Mouse (Mus musculus) liver, adult 2 months (tissue): ENCODE data around the gene Prim2.

Experiments
- CTCF ChIP-seq: fragments of 200-500 bp; IDR thresholded peaks from 2 replicates; pipeline ENCODE4 v1.5.1; 2011; ENCODE audit warnings: low read depth, low read length, control low read depth
- POLR2A ChIP-seq: fragments of 200-500 bp; IDR thresholded peaks from 2 replicates; pipeline ENCODE4 v1.6.1; 2011; ENCODE audit warnings: low read length, control low read depth; ENCODE audit not compliant: insufficient read depth; ENCODE audit errors: extremely low read depth

DNA sequence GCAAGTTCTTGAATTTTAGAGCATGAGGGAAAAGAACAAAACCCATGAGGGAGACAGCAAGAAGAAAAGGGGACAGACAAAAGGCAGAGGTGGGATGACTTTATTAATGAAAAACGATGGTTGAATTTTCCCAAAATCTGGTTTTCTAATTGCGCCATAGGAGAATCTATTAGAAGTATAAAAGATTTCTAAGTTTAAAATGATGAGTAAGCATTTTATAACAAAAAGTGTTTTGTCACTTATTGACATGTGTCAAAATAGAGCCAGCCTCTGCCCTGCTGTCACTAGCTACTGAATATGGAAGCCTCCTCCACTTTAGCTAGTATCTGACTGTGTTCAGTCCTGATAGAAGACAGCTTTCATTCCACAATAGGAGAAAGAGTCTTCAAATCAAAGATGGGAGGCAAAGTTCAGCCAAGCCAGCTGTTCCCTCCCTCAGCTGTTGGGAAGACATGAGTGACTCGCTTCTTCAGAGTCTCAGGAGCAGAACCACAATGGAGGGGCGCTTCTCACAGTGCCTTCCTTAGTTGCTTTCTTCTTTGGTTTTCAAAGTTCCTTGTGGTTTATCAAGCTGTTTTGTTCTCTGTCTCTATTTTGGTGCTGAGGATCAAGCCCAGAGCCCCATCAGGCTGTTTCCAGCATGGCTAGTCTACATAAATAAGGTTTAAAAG is 75.7 kb downstream of the Prim2 start:
- TF ChIP-seq CTCF (no peak), POLR2A (no peak)
